Mouse (Mus musculus) R1 (cell line): ENCODE data around the gene Shroom1.
"Not testable (repeated sequence)": the region's sequence is repeated elsewhere in the genome, so short reads cannot be mapped to it uniquely, and the experiment has no call there.

Experiments
- DNase-seq: peaks from one replicate; pipeline ENCODE4 v3.0.0-alpha.2; 2018; ENCODE audit warnings: low read depth, low spot score

Shroom1 gene

GRCm38 (mm10) chr11:53456474-53457371, at the start of gene Shroom1, which contains the start of gene Gm10447:
Gene Shroom1 (plus strand): TSS chr11:53457205.
Gene Gm10447 (minus strand): TSS chr11:53457110.
- DNase-seq, result peak; percentile 66

DNA sequence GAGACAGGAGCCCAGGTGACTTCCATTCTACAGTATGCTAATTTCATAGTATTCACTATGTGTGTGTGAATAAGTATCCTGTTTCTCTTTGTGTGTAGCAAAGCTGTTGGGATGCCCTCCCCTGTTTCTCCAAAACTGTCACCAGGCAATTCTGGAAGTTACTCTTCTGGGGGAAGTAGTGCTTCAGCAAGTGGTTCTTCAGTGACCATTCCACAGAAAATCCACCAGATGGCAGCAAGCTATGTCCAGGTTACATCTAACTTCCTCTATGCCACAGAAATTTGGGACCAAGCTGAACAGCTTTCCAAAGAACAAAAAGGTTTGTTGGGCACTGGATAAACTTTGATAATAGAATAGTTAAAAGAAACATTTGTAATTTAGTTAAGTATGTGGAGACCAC, 45.3 kb upstream of the Shroom1 start:
- peak; percentile 55 for DNase-seq

- no peak for DNase-seq
Observed at GRCm38 (mm10) chr11:53413871-53414270, 43.1 kb upstream of the Shroom1 start.

DNA sequence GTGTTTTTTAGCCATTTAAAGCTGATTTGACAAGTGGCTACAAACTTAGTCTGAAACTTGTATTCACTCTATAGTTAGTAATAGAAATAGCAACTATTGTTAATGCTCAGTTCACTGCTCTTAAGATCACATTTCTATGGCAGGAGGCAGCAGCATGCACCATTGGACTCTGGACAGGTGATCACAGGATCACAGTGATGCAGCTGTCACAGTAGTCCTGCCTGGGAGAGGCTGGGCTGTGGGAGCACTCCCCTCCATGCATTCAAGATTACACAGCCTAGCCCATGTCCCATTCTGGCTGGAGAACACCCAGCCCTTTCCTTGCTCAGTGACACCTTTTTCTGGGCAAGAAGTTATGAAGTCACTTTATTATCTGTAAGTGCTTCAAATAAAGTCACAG, 39.0 kb upstream of the Shroom1 start:
- DNase-seq, result no peak

GRCm38 (mm10) chr11:53423036-53423435, 34.0 kb upstream of the Shroom1 start, which contains the start of gene Leap2:
Gene Leap2 (minus strand): TSS chr11:53423170.
- no peak for DNase-seq

- no peak for DNase-seq
Observed at GRCm38 (mm10) chr11:53424826-53425225, 32.2 kb upstream of the Shroom1 start.

- DNase-seq, result no peak
Observed at GRCm38 (mm10) chr11:53425251-53425650, 31.8 kb upstream of the Shroom1 start.

DNA sequence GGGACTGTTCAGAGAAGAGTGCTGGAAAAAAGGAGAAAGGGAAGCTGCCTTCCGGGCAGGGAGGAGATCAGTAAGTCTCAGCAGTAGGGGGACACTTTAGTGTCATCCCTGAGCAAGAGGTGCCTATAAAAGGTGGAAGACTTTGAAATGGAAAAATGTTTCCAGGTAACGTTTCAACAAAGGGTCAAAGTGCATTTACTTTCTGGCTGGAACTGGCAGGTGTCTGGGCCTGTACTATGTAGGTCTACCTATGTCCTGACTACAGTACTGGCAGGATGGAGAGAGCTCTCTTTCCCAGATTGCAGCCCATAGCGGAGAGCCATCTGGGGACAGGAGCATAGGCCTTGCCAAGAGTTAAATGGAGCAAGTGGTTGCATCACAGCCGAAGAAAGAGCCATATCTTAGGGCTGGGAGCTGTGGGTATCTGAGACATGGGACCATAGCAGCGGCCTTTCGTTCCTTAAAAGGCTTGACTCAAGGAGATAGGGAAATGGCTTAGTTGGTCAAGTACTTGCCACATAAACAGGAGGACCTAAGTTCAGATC, 31.2 kb upstream of the Shroom1 start:
- DNase-seq, result no peak

- DNase-seq, result not testable (repeated sequence)
Observed at GRCm38 (mm10) chr11:53426914-53427313, 30.1 kb upstream of the Shroom1 start.

GRCm38 (mm10) chr11:53427993-53428715, 28.9 kb upstream of the Shroom1 start:
- no peak for DNase-seq

- no peak for DNase-seq
Observed at GRCm38 (mm10) chr11:53428716-53429057, 28.3 kb upstream of the Shroom1 start.

GRCm38 (mm10) chr11:53429182-53429581, 27.8 kb upstream of the Shroom1 start:
- no peak for DNase-seq

GRCm38 (mm10) chr11:53430300-53430669, 26.7 kb upstream of the Shroom1 start:
- DNase-seq, result no peak

DNA sequence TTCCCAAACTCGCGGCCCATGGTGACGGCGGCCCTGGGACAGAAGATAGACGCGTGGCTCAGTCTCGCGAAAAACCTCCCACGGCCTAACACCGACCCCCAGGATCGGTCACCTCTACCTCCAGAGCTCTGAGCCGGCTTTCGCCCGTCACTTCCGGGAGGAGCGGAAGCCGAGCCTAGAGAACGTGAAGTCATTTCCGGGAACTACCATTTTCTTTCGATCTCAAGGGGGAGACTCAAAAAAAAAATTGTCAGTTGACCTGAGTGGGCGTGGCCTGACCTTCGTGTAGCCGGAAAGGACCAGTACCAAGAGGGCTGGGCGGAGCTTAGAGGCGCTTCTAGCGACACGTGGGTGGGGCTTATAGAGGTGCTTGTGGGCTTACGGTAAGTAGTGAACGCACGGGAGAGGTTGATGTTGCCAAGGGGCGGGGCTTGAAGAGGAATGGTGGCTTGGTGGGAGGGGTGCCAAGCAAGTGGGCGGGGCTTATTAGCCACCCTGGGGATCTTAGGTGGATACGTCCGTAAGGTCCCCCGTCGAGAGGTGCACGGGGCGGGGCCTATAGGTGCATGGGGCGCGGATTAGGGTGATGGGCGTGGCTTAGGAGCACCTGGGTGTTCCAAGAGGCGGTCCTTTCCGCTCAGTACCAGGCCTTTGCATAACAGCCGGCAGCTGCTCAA, 26.2 kb upstream of the Shroom1 start, which contains the start of the genes Uqcrq and Gdf9:
Gene Uqcrq, minus strand, starts transcription at position 162 of the 677 bp plus-strand sequence.
Gene Gdf9, plus strand, starts transcription at position 354 of the 677 bp plus-strand sequence.
- DNase-seq, result peak; percentile 100

GRCm38 (mm10) chr11:53431347-53432056, 25.5 kb upstream of the Shroom1 start:
- DNase-seq, result no peak

DNA sequence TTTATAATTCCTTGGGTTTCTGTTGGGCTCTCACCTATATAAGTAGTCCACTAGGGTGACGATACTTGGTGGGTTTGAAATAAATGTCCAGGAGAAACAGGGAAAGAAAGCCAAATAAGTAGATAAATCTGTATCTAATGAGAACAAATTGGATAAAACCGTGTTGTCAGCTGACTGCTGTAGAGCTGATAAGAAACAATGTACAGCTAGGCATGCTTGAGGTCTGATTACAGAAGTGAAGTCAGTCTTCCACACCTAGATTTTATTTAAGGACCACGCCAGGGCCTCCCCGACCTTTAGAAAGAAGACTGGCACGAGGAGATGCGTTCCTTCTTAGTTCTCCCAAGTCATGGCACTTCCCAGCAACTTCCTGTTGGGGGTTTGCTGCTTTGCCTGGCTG, 23.9 kb upstream of the Shroom1 start:
- DNase-seq, result no peak

GRCm38 (mm10) chr11:53435504-53435903, 21.5 kb upstream of the Shroom1 start:
- DNase-seq, result peak; percentile 54

GRCm38 (mm10) chr11:53436338-53436737, 20.7 kb upstream of the Shroom1 start:
- no peak for DNase-seq

DNA sequence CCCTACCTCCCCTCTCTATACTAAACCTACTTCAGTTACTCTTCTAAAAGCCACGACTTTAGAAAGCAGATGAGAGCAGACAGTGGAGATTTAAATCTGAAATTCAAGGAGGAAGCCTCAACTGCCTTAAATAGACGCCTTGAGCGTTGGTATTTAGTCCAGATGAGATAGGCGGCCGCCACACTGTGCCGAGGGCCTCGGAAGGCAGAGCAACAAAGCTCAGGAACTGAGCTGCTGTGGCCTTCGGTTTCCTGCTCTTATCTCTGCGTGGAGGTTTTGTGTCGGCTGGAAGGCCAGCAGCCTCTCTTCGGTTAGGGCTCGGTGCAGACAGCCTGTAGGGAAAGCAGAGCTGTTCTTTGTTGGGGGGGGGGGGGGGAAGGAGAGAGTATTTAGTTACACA, 15.1 kb upstream of the Shroom1 start:
- DNase-seq, result no peak

GRCm38 (mm10) chr11:53443861-53444260, 13.1 kb upstream of the Shroom1 start:
- DNase-seq, result peak; percentile 54

DNA sequence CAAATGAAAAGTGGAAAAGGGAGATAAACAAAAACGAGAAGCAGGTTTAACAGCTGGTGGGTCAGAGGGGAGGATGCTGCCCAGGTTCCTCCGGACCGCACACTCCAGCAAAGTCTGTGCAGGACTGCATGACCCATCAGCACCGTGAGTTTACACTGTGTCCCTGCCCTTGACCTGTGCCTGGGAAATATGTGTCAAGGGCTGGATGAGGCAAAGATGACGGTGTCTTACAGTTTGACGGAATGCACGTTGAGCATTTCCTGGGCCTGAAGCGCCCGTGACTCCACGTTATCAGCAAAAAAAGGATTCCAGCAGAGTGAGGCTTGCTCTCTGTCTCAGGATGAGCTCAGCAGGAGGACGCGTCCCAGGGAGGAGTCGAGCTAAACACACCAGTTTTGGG, 11.4 kb upstream of the Shroom1 start:
- DNase-seq, result peak; percentile 36
